Mouse (Mus musculus) thymus, adult 2 months (tissue): Measurements from ENCODE around the gene Klf15.

Experiments used
- CTCF ChIP-seq: fragments of 200-500 bp; IDR thresholded peaks from 2 replicates; pipeline ENCODE4 v1.5.1; 2012; ENCODE audit warnings: mild to moderate bottlenecking, control low read depth, low read length, moderate library complexity, borderline replicate concordance; ENCODE audit not compliant: control insufficient read depth, poor library complexity, insufficient read depth; ENCODE audit errors: extremely low read depth
- POLR2A ChIP-seq: fragments of 200-500 bp; IDR thresholded peaks from 2 replicates; pipeline ENCODE4 v1.6.1; 2012; ENCODE audit warnings: mild to moderate bottlenecking, low read length, control low read depth, moderate library complexity; ENCODE audit not compliant: control insufficient read depth, poor library complexity, insufficient read depth; ENCODE audit errors: extremely low read depth

DNA sequence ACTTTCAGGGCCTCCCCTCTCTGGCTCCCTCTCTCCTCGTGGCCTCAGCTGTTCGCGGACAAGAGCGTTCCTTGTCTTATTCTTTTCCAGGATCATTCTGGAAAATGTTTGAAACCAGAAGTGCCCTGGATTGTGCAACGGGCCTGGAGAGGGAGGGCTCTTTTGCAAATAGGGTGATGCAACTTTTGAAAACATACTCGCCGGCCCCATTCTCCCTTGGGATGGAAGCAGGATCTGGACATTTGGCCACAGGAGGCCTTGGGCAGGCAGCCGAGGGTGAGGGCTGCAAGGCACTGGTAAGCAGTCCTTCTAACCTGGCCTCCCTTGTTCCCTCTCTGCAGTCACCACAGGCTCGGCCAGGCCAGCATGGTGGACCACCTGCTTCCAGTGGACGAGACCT lies 3.7 kb downstream of the Klf15 start:
- TF ChIP-seq CTCF (no peak), POLR2A (no peak)
